Mouse (Mus musculus) neural tube, embryonic 11.5 days (tissue): ENCODE results near the gene Nat8f4. TPM values are rescaled to one million over a fixed set of nuclear protein-coding genes. Genes with fewer than 3 reads are reported as not detected.

Experiments
- ATAC-seq: fragments of 200-750 bp; cut with Nextera tagmentation; 2 replicates; pipeline ENCODE4 v1.8.0; 2017; ENCODE audit warnings: moderate number of reproducible peaks, mild to moderate bottlenecking, moderate TSS enrichment, moderate library complexity; ENCODE audit not compliant: insufficient read depth, low FRiP score, low TSS enrichment
- DNase-seq: peaks from one replicate; pipeline ENCODE4 v3.0.0-alpha.2; 2015; ENCODE audit warnings: low spot score
- H3K27ac ChIP-seq: fragments of 300-500 bp; sonication (generic); 2 replicates; pipeline ENCODE4 v1.5.1; 2014; ENCODE audit warnings: low read depth, mild to moderate bottlenecking, low read length
- H3K27me3 ChIP-seq: fragments of 300-500 bp; sonication (generic); 2 replicates; pipeline ENCODE4 v1.6.1; 2014; ENCODE audit warnings: mild to moderate bottlenecking, low read length, mixed read lengths; ENCODE audit not compliant: control insufficient read depth, insufficient read depth
- H3K36me3 ChIP-seq: fragments of 300-500 bp; sonication (generic); 2 replicates; pipeline ENCODE4 v1.6.1; 2014; ENCODE audit warnings: mild to moderate bottlenecking, low read length, moderate library complexity, mixed read lengths; ENCODE audit not compliant: control insufficient read depth, insufficient read depth
- H3K4me1 ChIP-seq: fragments of 300-500 bp; sonication (generic); 2 replicates; pipeline ENCODE4 v1.6.1; 2014; ENCODE audit warnings: low read length, mixed read lengths; ENCODE audit not compliant: control insufficient read depth, insufficient read depth
- H3K4me2 ChIP-seq: fragments of 300-500 bp; sonication (generic); 2 replicates; pipeline ENCODE4 v1.6.1; 2014; ENCODE audit warnings: low read depth, mild to moderate bottlenecking, moderate library complexity
- H3K4me3 ChIP-seq: fragments of 300-500 bp; sonication (generic); 2 replicates; pipeline ENCODE4 v1.5.1; 2014; ENCODE audit warnings: low read depth, low read length
- H3K9ac ChIP-seq: fragments of 300-500 bp; sonication (generic); 2 replicates; pipeline ENCODE4 v1.6.1; 2014; ENCODE audit warnings: mild to moderate bottlenecking, low read length
- H3K9me3 ChIP-seq: fragments of 300-500 bp; sonication (generic); 2 replicates; pipeline ENCODE4 v1.6.1; 2016; ENCODE audit warnings: low read length; ENCODE audit not compliant: control insufficient read depth
- WGBS: fragments of 180-500 bp; shearing (Covaris S2); extraction: QIAGEN DNeasy Blood & Tissue Kit; methylation state at CpG from one replicate; pipeline ENCODE4 v1.1.7; 2014; 5-methylcytosine and 5-hydroxymethylcytosine counted together
- polyA plus RNA-seq: library from polyadenylated mRNA; unstranded; fragments of >200 nt; fragmentation: Nextera tagmentation; extraction: Ambion mirVana; gene quantifications from 2 replicates; pipeline ENCODE4 v1.2.1, GENCODE M21; 2014

Gene Nat8f4
- polyA plus RNA-seq, 1 experiment from 2014 or later, result 4.7 TPM

- ATAC-seq (no peak), DNase-seq (no peak)
- no peaks in the 10 kb centered on the region for H3K9me3 ChIP-seq
- H3K36me3 ChIP-seq, result no peaks in the 10 kb centered on the region
- 86% methylated on average over 3 of the region's 3 CpGs for WGBS
- H3K4me2 ChIP-seq, result no peak overlapping the region
- H3K4me3 ChIP-seq, result no peak overlapping the region
- H3K27ac ChIP-seq, result no peak overlapping the region
- no peak overlapping the region for H3K9ac ChIP-seq
- no peaks in the 10 kb centered on the region for H3K4me1 ChIP-seq
- H3K27me3 ChIP-seq, result no peaks in the 10 kb centered on the region
Measured at GRCm38 (mm10) chr6:85862565-85862964, 42.1 kb downstream of the Nat8f4 start.

- 87% methylated on average over 3 of the region's 3 CpGs for WGBS
- no peak for ATAC-seq
- Histone ChIP-seq H3K4me3 (no peak overlapping the region), H3K4me1 (no peaks in the 10 kb centered on the region), H3K9ac (no peak overlapping the region), H3K4me2 (no peak overlapping the region), H3K36me3 (no peaks in the 10 kb centered on the region), H3K27me3 (no peaks in the 10 kb centered on the region), H3K27ac (no peak overlapping the region), H3K9me3 (no peaks in the 10 kb centered on the region)
- DNase-seq, result no peak
Measured at GRCm38 (mm10) chr6:85861247-85861646, 43.4 kb downstream of the Nat8f4 start.

GRCm38 (mm10) chr6:85856194-85856678 lies 48.4 kb downstream of the Nat8f4 start:
- DNase-seq (no peak), ATAC-seq (no peak)
- no peak overlapping the region for H3K4me2 ChIP-seq
- H3K27me3 ChIP-seq, result no peaks in the 10 kb centered on the region
- 72% methylated on average over 1 of the region's 1 CpGs for WGBS
- H3K4me1 ChIP-seq, result no peaks in the 10 kb centered on the region
- no peak overlapping the region for H3K4me3 ChIP-seq
- no peak overlapping the region for H3K9ac ChIP-seq
- no peak overlapping the region for H3K27ac ChIP-seq
- no peaks in the 10 kb centered on the region for H3K36me3 ChIP-seq
- no peaks in the 10 kb centered on the region for H3K9me3 ChIP-seq

GRCm38 (mm10) chr6:85853481-85853880 lies 51.2 kb downstream of the Nat8f4 start:
- H3K4me2 ChIP-seq, result no peak overlapping the region
- no peaks in the 10 kb centered on the region for H3K27me3 ChIP-seq
- no peak overlapping the region for H3K4me3 ChIP-seq
- DNase-seq (no peak), ATAC-seq (no peak)
- H3K36me3 ChIP-seq, result no peaks in the 10 kb centered on the region
- no peaks in the 10 kb centered on the region for H3K9me3 ChIP-seq
- no peaks in the 10 kb centered on the region for H3K4me1 ChIP-seq
- no peak overlapping the region for H3K9ac ChIP-seq
- no peak overlapping the region for H3K27ac ChIP-seq
- WGBS, result 81% methylated on average over 3 of the region's 3 CpGs

GRCm38 (mm10) chr6:85851062-85851773 lies 53.5 kb downstream of the Nat8f4 start:
- 90% methylated on average over 7 of the region's 7 CpGs for WGBS
- Histone ChIP-seq H3K27me3 (no peaks in the 10 kb centered on the region), H3K27ac (no peak overlapping the region), H3K4me3 (no peak overlapping the region), H3K4me2 (no peak overlapping the region), H3K4me1 (no peaks in the 10 kb centered on the region), H3K9me3 (no peaks in the 10 kb centered on the region), H3K9ac (no peak overlapping the region), H3K36me3 (no peaks in the 10 kb centered on the region)
- DNase-seq (no peak), ATAC-seq (no peak)

- DNase-seq, result no peak
- no peak overlapping the region for H3K4me3 ChIP-seq
- H3K27ac ChIP-seq, result no peak overlapping the region
- H3K36me3 ChIP-seq, result no peaks in the 10 kb centered on the region
- no peak overlapping the region for H3K4me2 ChIP-seq
- 26% methylated on average over 2 of the region's 2 CpGs for WGBS
- H3K9ac ChIP-seq, result no peak overlapping the region
- no peaks in the 10 kb centered on the region for H3K4me1 ChIP-seq
- H3K9me3 ChIP-seq, result no peaks in the 10 kb centered on the region
- H3K27me3 ChIP-seq, result no peaks in the 10 kb centered on the region
- ATAC-seq, result no peak
Measured at GRCm38 (mm10) chr6:85849240-85849639, 55.4 kb downstream of the Nat8f4 start.

Other genes starting within 250 kb of the Nat8f4 start
- gene Nat8f7, start 191.7 kb downstream of the Nat8f4 start, polyA plus RNA-seq, result not detected in 2 replicates
- gene Nat8f3, start 139.1 kb downstream of the Nat8f4 start, polyA plus RNA-seq, result not detected in 2 replicates
- gene Nat8f6, start 83.9 kb downstream of the Nat8f4 start, polyA plus RNA-seq, result not detected in 2 replicates
- gene Nat8f5, start 83.9 kb downstream of the Nat8f4 start, polyA plus RNA-seq, result not detected in 2 replicates
- not detected in 2 replicates for gene Nat8, start 72.8 kb downstream of the Nat8f4 start, polyA plus RNA-seq
- gene Nat8f2, start 35.7 kb downstream of the Nat8f4 start, polyA plus RNA-seq, result not detected in 2 replicates
- 27.5 and 34.0 TPM in 2 replicates for gene Tprkb, start 7.0 kb upstream of the Nat8f4 start, polyA plus RNA-seq
- 5.8 and 6.4 TPM in 2 replicates for gene Nat8f1, start 10.8 kb upstream of the Nat8f4 start, polyA plus RNA-seq
- gene Dusp11, start 56.8 kb upstream of the Nat8f4 start, polyA plus RNA-seq, result 45.0 and 46.9 TPM in 2 replicates
- gene Figla, start 111.3 kb upstream of the Nat8f4 start, polyA plus RNA-seq, result not detected in 2 replicates
- 65.8 and 67.0 TPM in 2 replicates for gene Add2, start 123.8 kb upstream of the Nat8f4 start, polyA plus RNA-seq